Mouse (Mus musculus) left cerebral cortex, postnatal 10 days (tissue): ENCODE results near the gene Dnajc5. TPM values are rescaled to one million over a fixed set of nuclear protein-coding genes. Genes with fewer than 3 reads are reported as not detected.

ENCODE experiments used
- DNase-seq, 2 experiments: peaks; one replicate each; pipeline ENCODE4 v3.0.0; 2021 to 2022; ENCODE audit warnings: low spot score in 2 of 2, mixed read lengths in 1 of 2; ENCODE audit errors: extremely low spot score in 1 of 2
- intact Hi-C: fragments of 180-260 bp; cut with DNase I; formaldehyde crosslinking; loops from one replicate; pipeline ENCODE4 v1.15.1; 2025
- total RNA-seq, 2 experiments: library from RNA; stranded (reverse); gene quantifications; 2 replicates each; pipeline ENCODE4 v1.2.3; 2021

The Dnajc5 gene
- 100 to 1,000 TPM; 320 to 333 TPM for total RNA-seq

- peak; percentile 97 to 99 for DNase-seq
- intact Hi-C loops: loop anchor here (5.0 kb wide), 1 partner anchor 57 kb away; no protein-coding TSS in a partner anchor
These were observed at the start of gene Dnajc5 for GRCm38 (mm10) chr2:181520118-181520935. Dnajc5 (plus strand) TSS chr2:181520485.

DNA sequence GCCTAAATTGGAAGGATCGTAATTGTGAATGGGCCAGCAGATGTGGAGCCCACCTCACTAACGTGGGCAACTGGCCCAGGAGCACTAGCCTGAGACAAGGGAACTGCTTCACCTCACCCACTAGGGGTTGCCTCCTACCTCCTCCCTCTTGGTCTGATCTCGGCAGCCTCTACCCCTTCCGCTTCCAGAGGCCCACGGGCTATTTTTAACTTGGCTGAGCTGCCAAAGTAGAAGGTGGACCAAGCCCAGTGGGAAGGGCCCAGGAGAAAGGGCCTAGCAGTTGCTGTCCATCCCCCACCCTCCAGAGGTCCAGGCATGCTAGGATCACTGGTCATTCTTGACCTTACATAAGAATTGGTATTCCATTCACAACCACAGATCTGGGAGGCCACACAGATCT, 49.0 kb upstream of the Dnajc5 start:
- peak in 1 of 2 experiments; percentile 66 for DNase-seq
- intact Hi-C loops: no loop called here

DNA sequence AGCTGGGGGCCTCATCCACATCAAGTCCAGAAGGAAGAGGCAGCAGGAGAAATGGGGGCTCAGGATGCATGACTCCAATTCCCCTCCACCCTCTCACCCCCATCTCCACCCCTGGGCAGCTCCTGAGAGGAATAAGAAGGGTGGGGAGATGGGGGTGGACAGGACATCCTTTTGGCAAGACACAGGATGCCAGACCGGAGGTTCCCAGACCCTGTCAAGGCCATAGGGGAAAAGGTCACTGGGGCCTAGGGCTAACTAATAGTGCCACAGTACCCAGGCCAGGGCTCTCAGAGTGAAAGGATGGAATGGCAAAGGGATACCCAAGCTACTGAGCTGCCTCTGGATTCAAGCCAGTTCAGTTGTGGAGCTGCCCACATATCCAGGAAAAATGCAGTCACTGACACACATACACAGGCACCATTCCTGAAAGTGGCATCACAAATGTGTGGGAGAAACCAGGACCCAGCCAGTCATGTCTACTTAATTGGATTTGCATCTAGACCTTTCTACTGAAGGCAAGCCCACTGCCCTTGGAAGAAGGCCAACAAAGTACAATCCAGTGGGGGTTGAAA, 47.9 kb upstream of the Dnajc5 start:
- intact Hi-C loops: no loop called here
- DNase-seq: no peak

DNA sequence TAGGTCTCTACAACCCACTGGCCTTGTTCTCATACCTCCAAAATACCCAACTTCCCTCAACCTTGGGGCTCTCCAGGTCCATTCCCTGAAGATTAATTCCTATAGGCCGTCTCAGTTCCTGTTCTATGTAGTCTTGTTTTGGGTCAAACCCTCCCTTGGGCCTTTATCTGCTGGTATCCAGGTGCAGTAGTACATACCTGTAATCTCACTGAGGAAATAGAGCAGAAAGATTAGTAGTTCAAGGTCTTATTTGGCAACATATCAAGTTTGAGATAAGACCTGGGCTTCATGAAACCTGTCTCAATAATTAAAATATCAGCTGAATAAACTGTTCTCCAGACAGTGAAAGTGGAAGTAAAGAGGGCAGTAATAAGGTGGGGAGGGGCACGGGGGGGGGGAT, 37.2 kb upstream of the Dnajc5 start:
- DNase-seq: no peak
- intact Hi-C loops: no loop called here

GRCm38 (mm10) chr2:181483562-181484318, 36.5 kb upstream of the Dnajc5 start:
- DNase-seq: no peak
- intact Hi-C loops: no loop called here

- no peak for DNase-seq
- intact Hi-C loops: no loop called here
These were observed 35.6 kb upstream of the Dnajc5 start for GRCm38 (mm10) chr2:181484456-181485233.

DNA sequence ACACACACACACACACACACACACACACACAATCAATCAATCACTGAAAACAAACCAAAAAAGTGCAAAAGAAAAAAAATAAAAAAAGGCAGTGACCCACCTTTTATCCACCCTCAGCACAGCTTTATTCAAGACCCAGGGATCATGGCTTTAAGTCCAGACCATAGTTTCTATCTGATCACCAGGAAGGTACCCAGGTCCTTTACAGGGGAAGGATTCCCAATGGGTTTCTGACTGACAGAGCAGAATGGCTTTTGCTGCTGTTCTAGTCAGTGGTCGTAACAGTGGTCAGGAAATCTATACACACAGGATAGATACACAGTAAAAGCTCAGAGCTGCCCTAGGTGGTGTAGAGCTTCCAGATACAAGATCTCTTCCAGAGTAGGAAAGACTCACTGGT, 34.5 kb upstream of the Dnajc5 start:
- no peak for DNase-seq
- intact Hi-C loops: no loop called here

DNA sequence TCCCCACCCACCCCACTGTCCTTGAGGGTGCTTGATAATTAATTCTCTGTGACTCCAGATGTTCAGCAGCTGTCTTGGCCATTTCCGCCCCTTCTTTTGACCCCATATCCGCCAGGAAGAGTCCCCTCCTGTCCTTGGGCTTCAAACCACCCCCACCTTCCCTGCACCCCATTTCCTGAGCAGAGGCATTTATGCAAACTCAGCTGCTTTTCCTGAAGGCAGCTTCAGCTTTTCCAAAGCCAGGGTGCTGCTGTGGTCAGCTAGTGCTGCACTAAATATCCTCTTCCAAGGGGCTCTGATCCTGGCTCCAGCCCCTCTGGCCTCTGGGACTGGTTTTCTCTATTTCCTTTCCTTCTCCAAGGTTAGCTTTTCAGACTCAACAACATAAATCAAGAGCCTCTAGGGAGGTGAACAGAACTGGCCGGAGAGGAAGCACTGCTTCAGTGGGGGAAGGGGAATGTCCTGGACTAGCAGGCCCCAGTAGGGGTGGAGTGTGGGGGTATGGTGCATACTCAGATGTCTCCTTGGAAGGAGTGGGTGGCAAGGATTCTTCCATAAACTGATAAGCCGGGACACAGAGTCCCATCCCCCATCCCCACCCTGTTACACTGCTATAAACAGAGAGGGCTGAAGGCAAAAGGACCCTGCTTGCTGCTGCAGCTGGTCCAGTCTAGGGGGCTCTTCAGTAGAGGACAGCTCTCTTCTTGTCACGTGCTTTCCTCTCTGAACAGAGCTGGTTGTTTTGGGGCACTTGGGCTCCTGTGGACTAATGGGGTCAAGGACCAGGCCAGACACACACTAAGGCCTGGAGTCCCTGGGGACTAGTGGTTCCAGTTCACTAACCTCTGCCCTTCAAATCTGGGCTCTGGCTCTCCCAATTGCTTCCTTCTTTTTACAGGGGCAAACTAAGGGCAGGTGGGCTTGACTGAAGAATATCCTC, 32.7 kb upstream of the Dnajc5 start:
- intact Hi-C loops: no loop called here
- peak in 1 of 2 experiments; percentile 67 for DNase-seq

DNA sequence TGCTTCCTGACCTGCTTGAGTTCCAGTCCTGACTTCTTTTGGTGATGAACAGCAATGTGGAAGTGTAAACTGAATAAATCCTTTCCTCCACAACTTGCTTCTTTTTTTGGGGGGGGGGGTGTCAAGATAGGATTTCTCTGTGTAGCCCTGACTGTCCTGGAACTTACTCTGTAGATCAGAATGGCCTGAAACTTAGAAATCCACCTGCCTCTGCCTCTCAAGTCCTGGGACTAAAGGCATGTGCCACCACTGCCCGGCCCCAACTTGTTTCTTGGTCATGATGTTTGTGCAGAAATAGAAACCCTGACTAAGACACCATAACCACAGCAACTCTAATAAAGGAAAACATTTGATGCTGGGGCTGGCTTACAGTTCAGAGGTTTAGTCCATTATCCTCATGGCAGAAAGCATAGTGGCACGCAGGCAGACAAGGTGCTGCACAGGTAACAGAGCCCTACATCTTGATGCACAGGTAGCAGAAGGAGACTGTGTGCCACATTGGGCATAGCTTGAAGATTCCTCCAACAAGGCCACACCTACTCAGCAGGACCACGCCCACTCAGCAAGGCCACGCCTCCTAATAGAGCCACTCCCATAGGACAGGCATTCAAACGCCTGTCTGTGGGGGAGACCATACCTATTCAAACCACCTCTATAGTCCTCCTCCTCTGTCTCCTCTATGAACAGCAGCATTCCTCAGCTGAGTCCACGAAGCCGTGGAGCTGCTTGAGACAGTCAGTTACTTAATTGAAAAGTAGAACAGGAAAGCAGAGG, 28.7 kb upstream of the Dnajc5 start:
- intact Hi-C loops: no loop called here
- no peak for DNase-seq

DNA sequence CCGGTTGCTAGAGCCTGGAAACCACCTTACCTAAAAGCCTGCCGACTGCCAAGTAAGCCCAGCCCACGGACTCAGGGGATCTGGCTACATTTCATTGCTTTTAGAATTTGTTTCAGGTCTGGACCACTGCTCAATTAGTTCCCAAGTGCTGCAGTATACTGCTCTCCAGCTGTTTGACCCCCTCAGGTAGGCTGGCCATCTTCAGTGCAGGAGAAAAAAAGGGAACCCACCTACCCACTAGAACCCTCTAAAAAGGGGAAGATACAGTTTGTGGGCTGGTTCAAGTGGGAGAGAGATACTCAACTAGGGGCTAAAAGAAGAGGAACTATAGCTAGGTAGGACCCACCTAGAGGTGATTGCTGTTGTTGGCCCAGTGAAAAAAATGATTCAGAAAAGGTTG, 28.1 kb upstream of the Dnajc5 start:
- intact Hi-C loops: no loop called here
- no peak for DNase-seq

- intact Hi-C loops: no loop called here
- DNase-seq: peak in 1 of 2 experiments; percentile 55
These were observed 26.9 kb upstream of the Dnajc5 start, which contains the start of gene Abhd16b for GRCm38 (mm10) chr2:181493156-181493927. Abhd16b (plus strand) TSS chr2:181493206.

DNA sequence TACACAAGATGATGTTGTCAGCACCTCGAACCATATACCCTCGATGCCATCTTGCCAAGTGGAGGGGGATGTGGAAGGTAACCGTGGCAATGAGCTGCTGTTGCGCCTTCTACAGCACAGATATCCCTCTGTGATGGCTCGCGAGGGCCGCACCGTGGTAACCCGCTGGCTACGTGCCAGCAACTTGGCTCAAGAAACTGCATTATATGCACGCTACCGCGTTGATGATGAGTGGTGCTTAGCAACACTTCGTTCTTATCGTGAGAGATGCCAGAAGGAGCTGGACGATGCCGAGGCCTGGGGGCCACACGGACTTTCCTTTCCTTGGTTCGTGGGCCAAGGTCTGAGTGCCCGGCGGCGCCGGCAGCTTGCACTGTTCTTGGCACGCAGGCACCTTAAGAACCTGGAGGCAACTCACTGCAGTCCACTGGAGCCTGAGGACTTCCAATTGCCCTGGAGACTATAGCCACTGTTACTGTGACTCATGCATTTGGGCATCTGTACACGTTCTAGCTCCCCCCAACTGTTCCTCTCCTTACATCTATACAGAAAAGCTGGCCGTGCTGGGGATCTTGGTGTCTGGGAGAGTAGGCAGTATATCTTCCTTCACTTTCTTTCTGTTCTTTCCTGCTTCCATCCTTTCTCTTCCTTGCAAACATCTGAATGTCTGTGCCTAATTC, 25.9 kb upstream of the Dnajc5 start:
- DNase-seq: peak in 1 of 2 experiments; percentile 45
- intact Hi-C loops: no loop called here

DNA sequence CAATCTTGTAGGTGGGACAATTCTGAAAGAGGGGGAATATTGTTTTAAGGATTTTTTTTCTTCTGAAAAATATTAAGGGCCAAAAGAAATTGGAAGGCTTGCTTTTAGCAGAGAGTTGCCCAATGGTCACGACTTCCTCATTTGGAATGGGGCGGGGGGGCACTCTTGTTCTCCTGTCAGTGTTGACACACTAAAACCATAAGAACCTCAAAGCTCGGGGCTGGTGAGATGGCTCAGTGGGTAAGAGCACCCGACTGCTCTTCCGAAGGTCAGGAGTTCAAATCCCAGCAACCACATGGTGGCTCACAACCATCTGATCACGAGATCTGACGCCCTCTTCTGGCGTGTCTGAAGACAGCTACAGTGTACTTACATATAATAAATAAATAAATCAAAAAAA, 24.4 kb upstream of the Dnajc5 start:
- DNase-seq: peak in 1 of 2 experiments; percentile 33
- intact Hi-C loops: loop anchor here (2.0 to 5.0 kb wide), 2 partner anchors 89 to 103 kb away; no protein-coding TSS in a partner anchor

- DNase-seq: peak; percentile 43 to 82
- intact Hi-C loops: loop anchor here (2.0 to 5.0 kb wide), 2 partner anchors 89 to 103 kb away; no protein-coding TSS in a partner anchor
These were observed 24.0 kb upstream of the Dnajc5 start for GRCm38 (mm10) chr2:181496281-181496680.

DNA sequence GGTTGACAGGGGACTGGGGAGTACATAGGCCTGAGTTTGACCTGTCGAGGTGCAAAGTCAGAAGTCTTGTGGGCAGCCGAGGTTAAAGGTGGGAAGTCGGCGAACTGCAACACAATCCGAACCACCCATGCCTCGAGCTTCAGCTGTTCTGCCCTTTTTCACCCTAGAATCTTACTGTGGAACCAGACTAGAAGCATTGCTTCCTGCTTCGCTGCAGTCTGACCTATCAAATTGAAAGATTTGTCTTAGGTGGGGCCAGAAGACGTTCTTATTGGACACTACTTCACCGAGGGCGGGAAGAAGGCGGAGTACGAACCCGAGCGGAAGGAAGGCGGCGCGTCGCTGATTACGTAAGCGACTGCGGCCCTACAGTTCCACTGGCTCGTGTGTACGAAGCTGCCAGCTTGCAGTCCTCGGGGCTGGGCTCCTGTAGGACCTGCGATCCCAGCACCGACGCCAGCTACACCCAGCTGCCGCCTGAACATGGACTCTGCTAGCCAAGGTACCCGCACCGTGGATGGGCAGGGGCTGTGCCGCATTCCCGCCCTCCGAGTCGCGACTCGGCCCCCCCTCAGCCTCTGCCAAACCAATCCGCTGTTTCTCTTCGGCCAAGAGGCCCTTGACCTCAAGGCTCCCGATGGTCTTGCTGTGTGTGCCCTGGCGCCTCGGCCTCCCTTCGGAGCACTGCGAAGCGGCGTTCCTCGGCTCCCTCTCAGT, 23.3 kb upstream of the Dnajc5 start, which contains the start of gene Tpd52l2:
TSS of gene Tpd52l2 (plus strand) at position 312 of the 717 bp plus-strand sequence.
- intact Hi-C loops: loop anchor here (2.0 to 5.0 kb wide), 2 partner anchors 90 to 104 kb away; no protein-coding TSS in a partner anchor
- DNase-seq: peak; percentile 92 to 95
